Mouse (Mus musculus) kidney, adult 2 months (tissue): ENCODE data around the gene Arf5.

Experiments used
- CTCF ChIP-seq: fragments of 200-500 bp; conservative IDR thresholded peaks from 2 replicates; pipeline ENCODE4 v1.5.1; 2011; ENCODE audit warnings: low read depth, mild to moderate bottlenecking, control low read depth, low read length, moderate library complexity, mixed read lengths; ENCODE audit not compliant: insufficient read depth, insufficient read length
- POLR2A ChIP-seq: fragments of 200-500 bp; IDR thresholded peaks from one replicate; pipeline ENCODE4 v1.6.1; 2011; ENCODE audit warnings: low read depth, low read length, control low read depth

- TF ChIP-seq CTCF: no peak
- no peak for TF ChIP-seq POLR2A
Observed at GRCm38 (mm10) chr6:28419673-28420072, 3.7 kb upstream of the Arf5 start.
